Mouse (Mus musculus): Measurements from ENCODE around the gene Pitpnb.

The Pitpnb gene

GRCm38 (mm10) chr5:111399271-111399670 is 68.7 kb downstream of the Pitpnb start:
- no peak for DNase-seq

- no peak for DNase-seq
Measured at GRCm38 (mm10) chr5:111401879-111402650, 71.5 kb downstream of the Pitpnb start.

- DNase-seq: no peak
Measured at GRCm38 (mm10) chr5:111402651-111402996, 72.1 kb downstream of the Pitpnb start.

GRCm38 (mm10) chr5:111404721-111405120 is 74.2 kb downstream of the Pitpnb start:
- no peak for DNase-seq

GRCm38 (mm10) chr5:111408470-111409105 is 78.0 kb downstream of the Pitpnb start:
- DNase-seq: no peak

- DNase-seq: no peak
Measured at GRCm38 (mm10) chr5:111409412-111410044, 79.0 kb downstream of the Pitpnb start.

GRCm38 (mm10) chr5:111410665-111411064 is 80.1 kb downstream of the Pitpnb start:
- DNase-seq: no peak

GRCm38 (mm10) chr5:111414192-111414591 is 83.6 kb downstream of the Pitpnb start:
- DNase-seq: peak; percentile 84

GRCm38 (mm10) chr5:111414770-111415249 is 84.2 kb downstream of the Pitpnb start:
- DNase-seq: no peak

- DNase-seq: no peak
Measured at GRCm38 (mm10) chr5:111415575-111415974, 85.0 kb downstream of the Pitpnb start.

- DNase-seq: no peak
Measured at GRCm38 (mm10) chr5:111416048-111416447, 85.5 kb downstream of the Pitpnb start.

GRCm38 (mm10) chr5:111416591-111417374 is 86.2 kb downstream of the Pitpnb start, which contains the start of gene Mn1:
Gene Mn1 (plus strand): TSS chr5:111417362.
- peak; percentile 91 for DNase-seq

GRCm38 (mm10) chr5:111417378-111418131 is 87.0 kb downstream of the Pitpnb start:
- DNase-seq: no peak

GRCm38 (mm10) chr5:111418202-111419120 is 87.9 kb downstream of the Pitpnb start:
- DNase-seq: peak; percentile 53

GRCm38 (mm10) chr5:111419121-111419881 is 88.7 kb downstream of the Pitpnb start:
- DNase-seq: peak; percentile 65

GRCm38 (mm10) chr5:111420011-111420691 is 89.6 kb downstream of the Pitpnb start:
- peak; percentile 63 for DNase-seq

- peak; percentile 50 for DNase-seq
Measured at GRCm38 (mm10) chr5:111420896-111421295, 90.3 kb downstream of the Pitpnb start.

- DNase-seq: no peak
Measured at GRCm38 (mm10) chr5:111421424-111421823, 90.9 kb downstream of the Pitpnb start.

- no peak for DNase-seq
Measured at GRCm38 (mm10) chr5:111422058-111422800, 91.7 kb downstream of the Pitpnb start.

Data from right cerebral cortex, postnatal 25 days (tissue).